Mouse (Mus musculus): ENCODE data around the gene Atoh1. TPM values are rescaled to one million over a fixed set of nuclear protein-coding genes. Genes with fewer than 3 reads are reported as not detected.
A peak's percentile ranks its signal among the peaks of the same experiment; 100 is the strongest.

Gene Atoh1
- total RNA-seq (2021), result not detected
- long read RNA-seq, experiment 1, result 0 reads
- long read RNA-seq, experiment 2, result 0 reads

DNA sequence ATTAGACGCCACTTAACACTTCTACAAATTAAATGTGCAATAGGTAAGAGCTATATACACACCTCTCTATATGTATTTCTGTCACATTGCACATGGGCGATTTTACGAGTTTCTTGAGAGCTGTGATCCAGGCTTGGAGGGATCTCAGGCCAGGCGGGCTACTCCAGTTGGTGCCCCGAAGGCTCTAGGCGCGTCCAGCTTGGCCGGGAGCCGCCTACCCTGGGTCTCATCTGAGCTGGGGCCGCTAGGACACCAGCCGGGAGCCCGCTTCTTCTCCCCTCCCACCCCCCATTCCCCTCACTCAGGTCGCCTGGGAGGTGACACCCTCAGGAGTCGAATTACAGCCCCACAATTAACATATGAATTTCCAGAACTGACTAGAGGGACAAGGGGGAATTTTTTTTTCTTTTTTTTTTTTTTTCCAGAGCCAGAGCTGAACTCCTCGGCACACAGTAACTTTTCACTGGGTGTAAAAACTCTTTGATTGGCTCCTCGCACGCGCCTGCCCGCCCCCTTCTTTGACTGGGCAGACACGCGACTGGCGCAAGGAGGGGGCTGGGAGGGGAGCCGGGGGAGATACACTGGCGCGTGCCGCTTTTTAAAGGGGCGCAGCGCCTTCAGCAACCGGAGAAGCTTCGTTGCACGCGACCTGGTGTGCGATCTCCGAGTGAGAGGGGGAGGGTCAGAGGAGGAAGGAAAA is at the start of gene Atoh1:
Atoh1 (plus strand) TSS at position 627 of the 700 bp plus-strand sequence.
- DNase-seq (ENCODE audit: low spot score in 2 of 2), result peak; percentile 29 to 39

DNA sequence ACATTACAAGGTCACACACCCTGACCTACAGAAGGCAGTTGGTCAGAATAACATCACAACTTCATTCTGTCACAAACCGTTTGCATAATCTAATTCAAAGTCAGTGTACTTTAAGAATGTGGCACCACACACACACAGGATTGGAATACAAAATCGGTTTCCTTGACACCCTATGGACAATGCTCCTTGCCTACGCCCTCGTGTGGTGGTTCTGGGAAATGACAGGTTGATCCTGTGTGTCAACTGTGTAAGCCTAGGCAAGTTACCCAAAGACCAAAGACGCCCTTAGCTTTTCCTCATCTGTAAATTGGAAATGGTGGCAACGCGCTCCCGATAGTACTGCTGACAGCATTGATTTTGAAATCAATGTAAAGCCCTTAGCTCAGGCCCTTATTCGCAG is 45.0 kb upstream of the Atoh1 start:
- DNase-seq (ENCODE audit: low spot score in 2 of 2), result peak; percentile 19 to 24

DNA sequence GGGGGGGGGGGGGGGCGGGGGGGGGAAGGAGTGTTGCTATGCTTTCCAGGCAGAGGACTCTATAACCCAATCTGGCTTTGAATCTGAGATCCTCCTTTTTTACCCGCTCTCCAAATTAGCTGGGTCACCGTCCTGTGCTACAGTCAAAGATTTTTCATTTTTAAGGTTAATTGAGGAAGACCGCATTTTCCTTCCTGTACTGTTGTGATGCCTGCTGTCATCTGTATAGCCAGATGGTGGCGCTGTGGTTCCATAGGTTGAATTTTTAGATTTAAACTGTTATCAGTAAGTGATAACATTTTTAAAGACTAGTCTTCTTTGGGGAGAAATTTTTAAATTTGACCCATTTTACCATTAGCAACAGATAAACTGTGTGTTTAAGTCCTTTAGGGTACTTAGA is 44.0 kb upstream of the Atoh1 start:
- DNase-seq (ENCODE audit: low spot score in 2 of 2), result peak in 1 of 2 experiments; percentile 6

DNA sequence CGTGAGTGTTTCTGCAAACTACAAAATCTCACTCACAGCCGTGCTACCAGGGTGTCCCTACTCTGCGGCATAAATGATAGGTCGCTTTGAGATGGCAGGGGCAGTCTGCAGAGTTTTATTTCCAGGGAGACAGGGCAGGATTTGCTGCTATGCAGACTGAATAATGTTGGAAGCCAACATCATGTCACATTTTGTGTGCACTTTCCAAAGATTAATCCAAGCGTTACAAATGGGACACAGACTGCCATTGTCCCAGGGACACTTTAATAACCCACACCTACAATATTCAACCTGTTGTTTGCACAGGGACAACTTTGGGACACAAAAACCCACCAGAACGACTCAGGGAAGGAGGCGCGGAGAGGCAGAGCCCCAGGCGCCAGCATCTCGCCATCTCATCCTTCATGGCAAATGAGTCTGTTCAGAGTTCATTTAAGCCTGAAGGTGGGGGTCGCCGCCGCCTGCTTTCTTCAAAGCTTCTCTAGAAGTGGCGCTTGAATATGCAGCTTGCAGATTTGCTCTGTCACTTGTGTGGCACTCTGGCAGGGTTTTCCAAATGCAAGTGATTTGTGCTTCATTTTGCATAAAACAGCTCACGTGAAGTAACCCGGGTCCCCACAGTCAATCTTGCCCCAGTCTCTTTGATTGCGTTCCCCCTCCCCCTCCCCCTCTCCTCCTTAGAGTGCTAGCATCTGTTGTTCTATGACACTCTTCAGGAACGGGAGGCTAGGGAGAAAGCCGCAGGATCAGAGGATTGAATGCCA is 40.6 kb upstream of the Atoh1 start:
- no peak for DNase-seq (ENCODE audit: low spot score in 2 of 2)

DNA sequence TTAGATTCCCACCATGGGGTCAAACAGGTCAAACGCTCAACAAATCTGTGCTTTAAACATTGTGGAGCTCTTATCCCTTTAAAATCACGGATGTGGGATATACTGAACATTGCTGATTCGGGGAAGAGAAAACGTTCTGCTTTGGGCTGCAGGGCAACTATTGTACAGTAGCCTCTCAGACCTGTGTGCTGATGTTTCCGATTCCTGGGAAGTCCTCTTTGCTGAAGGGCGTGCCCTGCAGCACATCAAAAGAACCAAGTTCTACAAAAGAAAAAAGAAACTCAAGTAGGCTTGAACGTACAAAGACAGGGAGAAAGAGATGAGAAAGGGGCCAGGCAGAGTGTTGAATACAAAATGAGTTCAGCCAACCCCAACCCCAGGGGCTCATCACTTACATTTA is 34.2 kb upstream of the Atoh1 start:
- DNase-seq (ENCODE audit: low spot score in 2 of 2), result no peak

DNA sequence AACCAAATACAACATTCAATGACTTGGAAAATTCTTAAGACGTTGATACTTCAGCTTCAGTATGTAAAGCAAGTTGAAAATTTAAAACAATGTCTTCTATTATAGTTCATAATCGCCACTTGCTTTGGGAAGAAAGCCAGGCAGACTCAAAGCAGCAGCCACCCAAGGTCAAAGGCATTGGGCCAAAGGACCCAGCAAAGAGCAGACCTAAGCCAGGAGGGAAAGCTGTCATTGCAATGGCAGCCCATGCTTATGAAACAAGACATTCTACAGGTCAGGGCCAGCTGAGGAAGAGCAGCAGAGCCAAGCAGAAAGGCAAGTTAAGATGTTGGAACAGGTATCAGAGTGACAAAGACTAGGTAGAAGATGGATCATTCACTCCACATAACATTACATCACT is 25.3 kb upstream of the Atoh1 start:
- DNase-seq (ENCODE audit: low spot score in 2 of 2), result no peak

DNA sequence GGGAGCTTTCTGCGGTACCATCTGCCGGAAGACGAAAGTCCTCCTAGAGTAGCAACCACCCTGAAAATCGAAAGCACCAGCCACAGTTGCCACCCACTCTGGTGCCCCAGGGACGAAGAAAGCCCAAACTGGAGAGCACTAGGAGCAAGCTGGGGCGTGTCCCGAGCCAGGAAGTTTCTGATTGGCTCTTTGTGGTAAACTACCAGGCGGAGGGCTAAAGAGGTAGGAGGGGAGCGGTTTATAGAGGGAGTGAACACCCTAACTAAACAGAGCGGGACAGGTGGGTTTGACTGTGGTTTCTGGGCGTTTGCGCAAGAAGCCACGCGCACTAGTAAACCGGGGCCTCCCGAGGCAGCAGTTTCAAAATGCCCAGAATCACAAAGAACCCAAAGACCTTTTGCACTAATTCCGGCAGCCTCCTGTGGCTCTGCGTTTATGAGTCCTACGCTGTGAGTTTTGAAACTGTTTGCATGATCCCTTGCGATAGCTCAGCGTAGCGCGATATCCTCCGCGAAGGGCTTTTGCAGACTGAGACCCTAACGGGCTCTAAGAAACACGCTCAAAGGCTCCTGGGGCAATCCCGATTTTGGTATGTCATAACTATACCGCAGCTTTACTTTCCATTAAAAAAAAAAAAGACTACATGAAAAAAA is 1.0 kb upstream of the Atoh1 start:
- peak; percentile 34 to 39 for DNase-seq (ENCODE audit: low spot score in 2 of 2)

DNA sequence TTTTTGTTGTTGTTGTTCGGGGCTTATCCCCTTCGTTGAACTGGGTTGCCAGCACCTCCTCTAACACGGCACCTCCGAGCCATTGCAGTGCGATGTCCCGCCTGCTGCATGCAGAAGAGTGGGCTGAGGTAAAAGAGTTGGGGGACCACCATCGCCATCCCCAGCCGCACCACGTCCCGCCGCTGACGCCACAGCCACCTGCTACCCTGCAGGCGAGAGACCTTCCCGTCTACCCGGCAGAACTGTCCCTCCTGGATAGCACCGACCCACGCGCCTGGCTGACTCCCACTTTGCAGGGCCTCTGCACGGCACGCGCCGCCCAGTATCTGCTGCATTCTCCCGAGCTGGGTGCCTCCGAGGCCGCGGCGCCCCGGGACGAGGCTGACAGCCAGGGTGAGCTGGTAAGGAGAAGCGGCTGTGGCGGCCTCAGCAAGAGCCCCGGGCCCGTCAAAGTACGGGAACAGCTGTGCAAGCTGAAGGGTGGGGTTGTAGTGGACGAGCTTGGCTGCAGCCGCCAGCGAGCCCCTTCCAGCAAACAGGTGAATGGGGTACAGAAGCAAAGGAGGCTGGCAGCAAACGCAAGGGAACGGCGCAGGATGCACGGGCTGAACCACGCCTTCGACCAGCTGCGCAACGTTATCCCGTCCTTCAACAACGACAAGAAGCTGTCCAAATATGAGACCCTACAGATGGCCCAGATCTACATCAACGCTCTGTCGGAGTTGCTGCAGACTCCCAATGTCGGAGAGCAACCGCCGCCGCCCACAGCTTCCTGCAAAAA is 496 bp downstream of the Atoh1 start:
- peak; percentile 15 to 26 for DNase-seq (ENCODE audit: low spot score in 2 of 2)

DNA sequence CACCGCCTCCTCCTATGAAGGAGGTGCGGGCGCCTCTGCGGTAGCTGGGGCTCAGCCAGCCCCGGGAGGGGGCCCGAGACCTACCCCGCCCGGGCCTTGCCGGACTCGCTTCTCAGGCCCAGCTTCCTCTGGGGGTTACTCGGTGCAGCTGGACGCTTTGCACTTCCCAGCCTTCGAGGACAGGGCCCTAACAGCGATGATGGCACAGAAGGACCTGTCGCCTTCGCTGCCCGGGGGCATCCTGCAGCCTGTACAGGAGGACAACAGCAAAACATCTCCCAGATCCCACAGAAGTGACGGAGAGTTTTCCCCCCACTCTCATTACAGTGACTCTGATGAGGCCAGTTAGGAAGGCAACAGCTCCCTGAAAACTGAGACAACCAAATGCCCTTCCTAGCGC is 1.1 kb downstream of the Atoh1 start:
- DNase-seq (ENCODE audit: low spot score in 2 of 2), result no peak

DNA sequence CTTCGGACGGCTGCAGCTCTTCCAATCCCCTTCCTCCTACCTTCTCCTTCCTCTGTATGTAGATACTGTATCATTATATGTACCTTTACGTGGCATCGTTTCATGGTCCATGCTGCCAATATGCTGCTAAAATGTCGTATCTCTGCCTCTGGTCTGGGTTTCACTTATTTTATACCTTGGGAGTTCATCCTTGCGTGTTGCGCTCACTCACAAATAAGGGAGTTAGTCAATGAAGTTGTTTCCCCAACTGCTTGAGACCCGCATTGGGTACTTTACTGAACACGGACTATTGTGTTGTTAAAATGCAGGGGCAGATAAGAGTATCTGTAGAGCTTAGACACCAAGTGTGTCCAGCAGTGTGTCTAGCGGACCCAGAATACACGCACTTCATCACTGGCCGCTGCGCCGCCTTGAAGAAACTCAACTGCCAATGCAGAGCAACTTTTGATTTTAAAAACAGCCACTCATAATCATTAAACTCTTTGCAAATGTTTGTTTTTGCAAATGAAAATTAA is 1.6 kb downstream of the Atoh1 start:
- DNase-seq (ENCODE audit: low spot score in 2 of 2), result no peak

DNA sequence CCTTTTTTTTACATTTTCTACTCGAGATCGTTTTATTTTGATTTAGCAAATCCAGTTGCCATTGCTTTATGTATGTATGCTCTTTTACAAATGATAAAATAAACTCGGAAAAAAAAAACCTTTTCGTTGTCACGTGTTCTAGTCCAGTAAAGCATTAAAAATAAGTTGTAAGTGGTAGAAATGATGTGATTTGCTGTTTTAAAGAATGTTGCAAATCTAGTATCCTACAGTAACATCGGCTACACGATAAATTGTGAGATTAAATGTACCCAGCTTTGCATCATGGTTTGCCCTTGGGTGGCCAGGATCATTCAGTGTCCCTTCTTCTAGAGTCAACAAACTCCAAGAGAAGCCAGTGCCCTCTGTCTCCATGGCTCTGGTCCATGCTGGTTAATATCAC is 2.2 kb downstream of the Atoh1 start:
- DNase-seq (ENCODE audit: low spot score in 2 of 2), result no peak

DNA sequence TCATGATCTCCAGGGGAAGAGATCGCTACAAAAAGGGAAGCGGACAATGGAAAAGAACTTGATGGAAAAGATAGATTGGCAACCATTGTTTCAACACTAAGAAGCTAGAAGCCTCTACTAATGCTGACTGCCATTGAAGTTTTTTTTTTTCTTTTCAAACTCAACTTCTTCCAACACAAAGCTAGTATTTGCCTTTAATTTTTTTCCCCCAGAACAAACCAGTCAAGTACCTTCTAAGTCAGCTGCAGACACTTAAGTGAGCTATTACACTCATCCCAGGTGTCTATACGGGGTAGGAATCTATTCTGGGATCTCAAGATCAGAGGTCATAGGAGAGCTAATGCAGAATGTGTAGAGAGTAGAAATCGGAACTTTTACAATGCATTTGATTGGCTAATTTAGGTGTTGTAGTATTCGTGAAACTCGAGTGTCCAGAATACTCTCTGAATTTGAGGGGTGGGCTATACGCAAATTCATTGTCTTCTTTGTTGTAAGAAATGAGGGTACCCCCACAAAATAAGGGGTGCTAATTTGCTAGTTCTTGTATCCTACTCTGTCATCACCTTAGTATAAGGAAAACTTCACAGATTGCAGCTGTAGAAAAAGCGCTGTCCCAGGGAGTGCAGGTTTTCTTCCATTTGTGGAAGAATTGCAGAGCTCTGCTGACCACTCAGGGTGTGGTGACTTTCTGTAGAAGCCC is 2.8 kb downstream of the Atoh1 start:
- DNase-seq (ENCODE audit: low spot score in 2 of 2), result no peak

DNA sequence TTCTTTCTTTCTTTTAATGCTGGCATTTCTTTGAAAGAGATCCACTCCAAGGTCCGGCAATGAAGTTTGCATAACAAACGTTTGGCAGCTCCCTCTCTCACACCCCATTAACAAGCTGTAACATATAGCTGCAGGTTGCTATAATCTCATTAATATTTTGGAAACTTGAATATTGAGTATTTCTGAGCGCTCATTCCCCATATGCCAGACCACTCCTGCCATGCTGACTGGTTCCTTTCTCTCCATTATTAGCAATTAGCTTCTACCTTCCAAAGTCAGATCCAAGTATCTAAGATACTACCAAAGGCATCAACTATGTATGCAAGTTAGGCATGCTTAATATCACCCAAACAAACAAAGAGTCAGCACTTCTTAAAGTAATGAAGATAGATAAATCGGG is 4.4 kb downstream of the Atoh1 start:
- no peak for DNase-seq (ENCODE audit: low spot score in 2 of 2)

DNA sequence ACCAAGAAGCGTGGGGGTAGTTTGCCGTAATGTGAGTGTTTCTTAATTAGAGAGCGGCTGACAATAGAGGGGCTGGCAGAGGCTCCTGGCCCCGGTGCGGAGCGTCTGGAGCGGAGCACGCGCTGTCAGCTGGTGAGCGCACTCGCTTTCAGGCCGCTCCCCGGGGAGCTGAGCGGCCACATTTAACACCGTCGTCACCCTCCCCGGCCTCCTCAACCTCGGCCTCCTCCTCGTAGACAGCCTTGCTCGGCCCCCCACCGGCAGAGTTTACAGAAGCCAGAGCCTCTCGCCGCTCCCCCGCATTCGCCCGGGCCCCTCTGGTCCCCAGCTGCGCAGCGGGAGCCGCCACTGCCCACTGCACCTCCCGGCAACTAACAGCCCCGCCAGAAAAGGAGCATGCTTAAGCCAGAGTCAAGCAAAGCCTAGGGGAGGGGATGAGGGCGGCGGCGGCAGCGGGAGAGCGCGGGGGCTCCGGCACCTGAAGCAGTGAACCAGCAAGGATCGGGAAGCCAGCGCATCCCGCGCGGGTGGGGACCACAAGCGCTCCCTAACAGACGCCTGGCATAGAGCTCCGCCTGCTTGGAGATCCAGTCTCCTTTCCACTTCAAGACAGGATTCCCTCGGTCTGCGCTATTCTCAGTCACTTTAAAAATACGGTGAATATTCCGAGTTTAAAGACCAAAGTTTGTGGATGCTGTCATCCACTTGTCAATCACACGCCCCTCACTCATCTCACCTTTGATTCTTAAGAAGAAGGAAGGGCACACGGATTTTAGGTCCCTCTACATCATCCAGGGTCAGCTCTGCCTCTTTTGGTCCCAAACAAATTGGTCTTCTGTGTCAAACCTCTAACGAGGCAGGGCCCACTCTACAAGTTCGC is 5.8 kb downstream of the Atoh1 start:
- no peak for DNase-seq (ENCODE audit: low spot score in 2 of 2)

DNA sequence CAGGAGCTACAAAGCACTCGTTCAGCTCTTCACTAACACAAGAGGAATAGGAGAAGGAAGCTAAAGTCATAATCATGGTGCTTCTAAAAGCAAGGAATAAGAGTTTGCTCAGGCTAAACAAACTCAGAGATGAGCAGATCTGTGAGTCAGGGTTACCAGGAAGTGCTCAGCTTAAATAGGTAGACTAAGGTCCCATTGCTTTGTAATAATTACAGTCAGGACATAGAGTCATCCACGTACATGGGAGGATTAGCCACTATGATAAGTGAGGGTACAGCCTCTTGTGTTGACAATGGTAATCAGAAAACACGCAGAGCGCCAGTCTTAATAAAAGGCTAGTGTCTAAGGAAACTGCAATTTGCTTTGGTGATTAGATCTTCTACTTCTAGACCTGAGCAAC is 7.4 kb downstream of the Atoh1 start:
- DNase-seq (ENCODE audit: low spot score in 2 of 2), result no peak

DNA sequence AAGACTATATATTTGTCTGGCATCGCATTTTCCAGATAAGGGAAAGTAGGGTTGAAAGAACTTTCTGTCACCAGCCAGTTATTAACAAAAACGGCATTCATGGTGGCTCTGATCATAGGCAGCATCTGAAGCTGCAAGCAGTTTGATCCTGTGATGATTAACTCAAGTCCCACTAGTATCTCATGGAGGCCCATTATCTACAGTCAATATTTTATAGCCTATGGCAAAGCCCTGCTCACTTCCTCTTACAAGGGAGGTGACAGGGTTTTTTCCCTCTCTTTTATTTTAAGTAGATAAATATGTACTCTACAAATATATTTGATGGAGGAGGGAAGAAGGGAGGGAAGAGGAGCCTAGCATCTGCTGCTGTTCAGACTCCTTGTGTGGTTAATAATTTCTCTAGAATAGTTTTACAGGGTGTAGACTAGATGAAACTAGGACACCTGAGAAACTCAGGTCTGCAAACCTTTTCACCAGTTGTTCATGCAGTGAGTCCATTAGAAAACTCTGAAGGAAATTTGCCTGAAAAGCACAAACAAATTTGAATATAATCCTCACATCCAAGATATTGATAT is 14.1 kb downstream of the Atoh1 start:
- no peak for DNase-seq (ENCODE audit: low spot score in 2 of 2)

DNA sequence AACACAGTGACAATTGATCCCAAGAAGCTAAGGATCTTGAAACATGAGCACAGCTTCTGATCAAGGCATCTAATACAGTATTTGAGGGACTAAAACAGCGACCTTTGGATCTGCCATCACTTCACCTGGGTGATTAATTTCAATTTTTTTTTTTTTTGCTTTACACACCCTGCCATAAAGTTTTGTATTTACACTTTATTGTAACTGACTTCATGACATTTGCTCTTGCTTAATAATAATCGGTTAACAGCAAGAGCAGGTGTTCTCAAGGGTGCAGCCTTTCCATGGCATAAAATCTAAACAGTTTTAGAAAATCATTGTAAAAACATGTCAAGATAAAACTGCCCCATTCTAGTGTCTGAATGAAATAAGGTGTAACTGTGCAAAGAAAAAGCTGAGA is 25.6 kb downstream of the Atoh1 start:
- no peak for DNase-seq (ENCODE audit: low spot score in 2 of 2)

DNA sequence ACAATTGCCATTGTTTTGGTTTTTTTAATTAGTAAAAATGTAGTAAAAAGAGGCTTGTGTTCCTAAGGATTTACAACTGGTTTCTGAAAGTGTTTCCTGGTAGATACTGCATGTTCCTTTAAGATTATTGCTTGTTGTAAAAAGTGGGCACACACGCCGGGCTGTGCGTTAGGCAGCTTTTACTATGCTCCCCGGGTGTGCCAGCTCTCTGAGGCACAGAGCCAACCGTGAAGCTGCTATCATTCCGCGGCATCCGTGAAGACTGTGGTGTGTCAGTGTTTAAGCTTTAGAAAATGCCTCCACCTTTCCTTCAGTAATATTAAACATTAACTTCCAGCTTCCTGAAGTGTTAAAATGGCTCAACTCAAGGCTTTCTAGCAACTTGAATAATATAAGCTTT is 35.0 kb downstream of the Atoh1 start:
- DNase-seq (ENCODE audit: low spot score in 2 of 2), result no peak

DNA sequence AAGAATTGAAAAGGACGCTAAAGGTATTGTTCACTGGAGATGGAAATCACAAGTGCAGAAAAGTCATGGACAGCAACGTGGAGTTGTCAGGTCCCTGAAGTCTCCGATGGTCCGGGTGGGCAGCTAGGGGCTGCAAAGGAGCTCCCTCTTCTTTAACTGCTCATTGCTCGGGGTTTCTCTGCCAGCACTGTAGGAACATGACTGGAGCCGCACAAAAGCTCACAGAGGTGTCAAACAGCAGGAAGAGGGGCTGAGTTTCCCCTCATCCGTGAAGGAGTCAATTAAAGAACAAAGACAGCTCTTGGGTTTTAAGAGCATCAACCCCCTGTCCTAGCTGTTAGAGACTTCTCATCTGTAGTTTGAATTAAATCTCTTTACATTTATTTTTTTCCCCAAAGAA is 44.5 kb downstream of the Atoh1 start:
- DNase-seq (ENCODE audit: low spot score in 2 of 2), result no peak
